Mouse (Mus musculus) B cell, adult 67 days (primary cell): ENCODE measurements around the gene Frmd6. TPM values are rescaled to one million over a fixed set of nuclear protein-coding genes. Genes with fewer than 3 reads are reported as not detected.

ENCODE experiments used
- total RNA-seq, 2 experiments: library from RNA; stranded (reverse); gene quantifications; 4 replicates each; pipeline ENCODE4 v1.2.4; 2023

The Frmd6 gene
- 1 to 10 TPM; 8.4 to 8.6 TPM for total RNA-seq

DNA sequence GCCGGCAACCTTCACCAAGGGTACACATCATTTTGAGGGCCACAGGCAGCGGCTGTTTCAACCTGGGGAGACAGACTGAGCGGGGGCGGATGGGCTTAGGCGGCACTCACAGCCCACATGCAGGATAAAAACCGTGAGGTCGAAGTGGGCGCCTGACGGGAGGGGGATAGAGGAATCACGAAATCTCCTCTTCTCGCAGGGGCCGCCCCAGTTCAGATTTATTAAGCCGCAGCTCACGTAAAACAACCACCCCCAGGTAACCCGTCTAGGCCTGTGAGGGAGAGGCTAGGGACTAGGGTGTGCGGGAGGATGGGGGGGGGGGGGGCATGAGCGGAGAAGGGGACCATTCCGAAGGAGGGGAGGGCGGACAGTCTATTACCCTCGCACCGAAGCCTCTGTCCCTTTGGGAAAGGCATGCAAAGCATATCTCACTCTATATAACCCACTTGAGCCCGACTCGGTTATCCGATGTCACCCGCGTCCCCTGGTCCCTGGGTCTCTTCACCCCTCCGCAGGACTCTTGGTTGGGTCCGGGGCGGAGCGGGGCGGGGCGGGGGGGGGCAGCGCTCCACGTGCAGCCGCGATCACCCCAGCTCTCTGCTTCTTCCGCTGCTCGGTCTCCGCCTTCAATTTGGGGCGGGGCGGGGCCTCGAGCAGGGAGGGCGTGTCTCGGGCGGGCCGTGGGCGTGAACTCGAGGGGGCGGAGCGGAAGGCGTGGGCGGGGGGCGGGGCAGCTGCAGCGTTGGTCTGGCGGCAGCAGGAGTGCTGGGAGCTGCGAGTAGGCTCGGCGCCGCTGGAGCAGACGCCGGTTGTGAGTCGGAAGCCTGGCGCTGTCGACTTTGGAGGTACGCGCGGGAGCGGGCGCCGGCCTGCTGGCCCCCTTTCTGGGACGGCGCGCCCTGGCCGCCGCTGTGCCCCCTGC lies at the start of gene Frmd6:
TSS of gene Frmd6 (plus strand) at position 786 of the 922 bp plus-strand sequence.

DNA sequence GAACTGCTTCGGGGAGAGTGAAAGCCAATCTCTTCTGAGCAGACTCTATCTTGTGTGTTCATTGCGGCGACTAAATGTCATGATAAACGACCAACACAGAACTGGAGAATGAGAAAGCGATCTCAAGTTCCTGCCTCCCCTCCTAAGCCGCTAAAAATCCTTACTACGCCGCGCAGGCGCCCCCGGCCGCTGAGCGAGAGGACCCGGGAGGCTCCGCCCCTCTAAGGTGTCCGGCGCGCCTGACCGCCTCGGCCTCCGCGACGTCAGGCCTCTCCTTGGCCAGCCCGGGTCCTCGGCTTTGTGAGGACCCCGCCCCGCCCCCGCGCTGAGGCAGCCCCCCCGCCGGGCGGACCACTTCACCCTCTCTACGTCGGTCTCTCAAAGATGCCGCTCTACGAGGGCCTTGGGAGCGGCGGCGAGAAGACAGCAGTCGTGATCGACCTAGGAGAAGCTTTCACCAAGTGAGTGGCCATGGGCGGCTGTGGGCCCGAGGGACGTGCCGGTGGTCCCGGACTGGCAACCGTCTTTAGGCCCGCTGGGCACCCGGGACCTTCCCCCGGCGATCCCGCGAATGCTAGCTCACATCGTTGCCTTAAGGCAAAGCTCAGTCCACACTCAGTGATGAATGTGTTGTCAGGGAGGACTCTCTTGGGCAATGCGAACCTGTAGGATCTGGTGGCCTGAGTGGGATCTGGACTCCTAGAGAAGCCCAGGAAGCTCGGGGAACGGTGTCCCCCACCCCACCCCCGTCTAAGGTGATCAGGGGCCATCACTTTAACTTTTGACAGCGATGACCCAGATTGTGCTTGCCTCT lies 112.5 kb downstream of the Frmd6 start, which contains the start of gene Actr10:
TSS of gene Actr10 (plus strand) at position 287 of the 814 bp plus-strand sequence.

Other genes with a start within 250 kb of the Frmd6 start
- 100 to 1,000 TPM; 109 to 116 TPM for gene Actr10, start 112.3 kb downstream of the Frmd6 start, total RNA-seq
- 100 to 1,000 TPM; 206 to 233 TPM for gene Psma3, start 149.1 kb downstream of the Frmd6 start, total RNA-seq
- 10 to 100 TPM; 68.1 to 81.9 TPM for gene Arid4a, start 190.5 kb downstream of the Frmd6 start, total RNA-seq